Mouse (Mus musculus) heart, embryonic 11.5 days (tissue): Measurements from ENCODE around the gene Gm10272. TPM values are rescaled to one million over a fixed set of nuclear protein-coding genes. Genes with fewer than 3 reads are reported as not detected.
"Not testable (repeated sequence)": the region's sequence is repeated elsewhere in the genome, so short reads cannot be mapped to it uniquely, and the experiment has no call there.

ENCODE experiments used
- ATAC-seq: fragments of 200-750 bp; cut with Nextera tagmentation; replicated peaks from 2 replicates; pipeline ENCODE4 v1.8.0; 2017; ENCODE audit warnings: moderate library complexity; ENCODE audit not compliant: insufficient number of reproducible peaks, low FRiP score, low TSS enrichment
- H3K27ac ChIP-seq: fragments of 300-500 bp; sonication (generic); 2 replicates; pipeline ENCODE4 v1.5.1; 2014; ENCODE audit warnings: mild to moderate bottlenecking, low read depth, low read length
- H3K27me3 ChIP-seq: fragments of 300-500 bp; sonication (generic); 2 replicates; pipeline ENCODE4 v1.6.1; 2014; ENCODE audit warnings: mild to moderate bottlenecking, low read length, mixed read lengths; ENCODE audit not compliant: control insufficient read depth, insufficient read depth
- H3K36me3 ChIP-seq: fragments of 300-500 bp; sonication (generic); 2 replicates; pipeline ENCODE4 v1.6.1; 2014; ENCODE audit warnings: mild to moderate bottlenecking, low read length, moderate library complexity, mixed read lengths; ENCODE audit not compliant: control insufficient read depth, insufficient read depth
- H3K4me1 ChIP-seq: fragments of 300-500 bp; sonication (generic); 2 replicates; pipeline ENCODE4 v1.6.1; 2014; ENCODE audit warnings: low read length; ENCODE audit not compliant: control insufficient read depth, insufficient read depth
- H3K4me2 ChIP-seq: fragments of 300-500 bp; sonication (generic); 2 replicates; pipeline ENCODE4 v1.6.1; 2014; ENCODE audit warnings: mild to moderate bottlenecking, moderate library complexity
- H3K4me3 ChIP-seq: fragments of 300-500 bp; sonication (generic); 2 replicates; pipeline ENCODE4 v1.5.1; 2014; ENCODE audit warnings: low read depth, low read length
- H3K9ac ChIP-seq: fragments of 300-500 bp; sonication (generic); 2 replicates; pipeline ENCODE4 v1.6.1; 2014; ENCODE audit warnings: mild to moderate bottlenecking, low read depth, low read length, moderate library complexity
- H3K9me3 ChIP-seq: fragments of 300-500 bp; sonication (generic); replicated peaks from 2 replicates; pipeline ENCODE4 v1.6.1; 2016; ENCODE audit warnings: low read length; ENCODE audit not compliant: control insufficient read depth
- WGBS: fragments of 180-500 bp; shearing (Covaris S2); extraction: QIAGEN DNeasy Blood & Tissue Kit; methylation state at CpG from one replicate; pipeline ENCODE4 v1.1.7; 2014; ENCODE audit not compliant: insufficient replicate concordance; 5-methylcytosine and 5-hydroxymethylcytosine counted together
- polyA plus RNA-seq: library from polyadenylated mRNA; unstranded; fragments of >200 nt; fragmentation: Nextera tagmentation; extraction: Ambion mirVana; gene quantifications from 2 replicates; pipeline ENCODE4 v1.2.1, GENCODE M21; 2014

Gene Gm10272
- polyA plus RNA-seq, 1 experiment from 2014 or later: not detected

- Histone ChIP-seq H3K4me3 (peak overlapping the region; percentile 33), H3K27me3 (peaks cover 45% of the 10 kb centered on the region), H3K9me3 (no peaks in the 10 kb centered on the region), H3K4me2 (peak overlapping the region; percentile 66), H3K27ac (no peak overlapping the region), H3K9ac (no peak overlapping the region), H3K36me3 (no peaks in the 10 kb centered on the region), H3K4me1 (peaks cover 5% of the 10 kb centered on the region)
- WGBS: under 1% methylated on average over 35 of the region's 35 CpGs
- ATAC-seq: no peak
These were observed 28.9 kb upstream of the Gm10272 start for GRCm38 (mm10) chr10:77677562-77677961.

- H3K27me3 ChIP-seq: peaks cover 56% of the 10 kb centered on the region
- no peak overlapping the region for H3K27ac ChIP-seq
- H3K4me2 ChIP-seq: no peak overlapping the region
- no peak for ATAC-seq
- H3K36me3 ChIP-seq: no peaks in the 10 kb centered on the region
- H3K9me3 ChIP-seq: no peaks in the 10 kb centered on the region
- no peak overlapping the region for H3K9ac ChIP-seq
- 72% methylated on average over 7 of the region's 7 CpGs for WGBS
- H3K4me1 ChIP-seq: no peaks in the 10 kb centered on the region; the same call in none of the 2 replicates
- H3K4me3 ChIP-seq: no peak overlapping the region
These were observed 23.4 kb upstream of the Gm10272 start for GRCm38 (mm10) chr10:77682994-77683393.

GRCm38 (mm10) chr10:77684181-77684580, 22.2 kb upstream of the Gm10272 start:
- H3K4me3 ChIP-seq: no peak overlapping the region
- H3K9me3 ChIP-seq: no peaks in the 10 kb centered on the region
- 35% methylated on average over 8 of the region's 8 CpGs for WGBS
- H3K4me2 ChIP-seq: no peak overlapping the region
- ATAC-seq: no peak
- peaks cover 58% of the 10 kb centered on the region for H3K27me3 ChIP-seq
- no peak overlapping the region for H3K27ac ChIP-seq
- no peak overlapping the region for H3K9ac ChIP-seq
- no peaks in the 10 kb centered on the region for H3K36me3 ChIP-seq
- H3K4me1 ChIP-seq: no peaks in the 10 kb centered on the region; the same call in 1 of the 2 replicates

GRCm38 (mm10) chr10:77685895-77686664, 20.3 kb upstream of the Gm10272 start, which contains the start of gene Tspear:
Gene Tspear, plus strand, starts transcription at chr10:77686569.
- Histone ChIP-seq H3K9me3 (no peaks in the 10 kb centered on the region), H3K36me3 (no peaks in the 10 kb centered on the region), H3K4me2 (peak within 1 kb of the TSS; percentile 9), H3K4me1 (no peaks in the 10 kb centered on the region; the same call in 1 of the 2 replicates), H3K27ac (no peak within 1 kb of the TSS), H3K27me3 (peaks cover 64% of the 10 kb centered on the region), H3K4me3 (no peak within 1 kb of the TSS; the same call in 1 of the 2 replicates), H3K9ac (no peak within 1 kb of the TSS)
- no peak for ATAC-seq
- whole genome bisulfite sequencing: 2% methylated on average over 22 of the region's 22 CpGs

- no peaks in the 10 kb centered on the region; the same call in 1 of the 2 replicates for H3K4me1 ChIP-seq
- no peak overlapping the region for H3K4me2 ChIP-seq
- H3K36me3 ChIP-seq: no peaks in the 10 kb centered on the region
- H3K9me3 ChIP-seq: no peaks in the 10 kb centered on the region
- no peak overlapping the region for H3K4me3 ChIP-seq
- H3K27me3 ChIP-seq: peaks cover 64% of the 10 kb centered on the region
- no peak overlapping the region for H3K27ac ChIP-seq
- WGBS: 19% methylated on average over 10 of the region's 10 CpGs
- no peak for ATAC-seq
- H3K9ac ChIP-seq: no peak overlapping the region
These were observed 19.4 kb upstream of the Gm10272 start for GRCm38 (mm10) chr10:77687021-77687420.

- 55% methylated on average over 3 of the region's 3 CpGs for WGBS
- not testable (repeated sequence) for H3K4me1 ChIP-seq, H3K4me2 ChIP-seq, H3K4me3 ChIP-seq, H3K9ac ChIP-seq, H3K27ac ChIP-seq, ATAC-seq, H3K36me3 ChIP-seq, H3K9me3 ChIP-seq
- peaks cover 44% of the 10 kb centered on the region for H3K27me3 ChIP-seq
These were observed 16.0 kb upstream of the Gm10272 start, which contains the start of gene Gm19402 for GRCm38 (mm10) chr10:77690356-77690807. Gene Gm19402, minus strand, starts transcription at chr10:77690757.

- H3K27ac ChIP-seq: no peak within 1 kb of the TSS
- H3K9ac ChIP-seq: no peak within 1 kb of the TSS
- no peak within 1 kb of the TSS for H3K4me2 ChIP-seq
- H3K36me3 ChIP-seq: no peaks in the 10 kb centered on the region
- 24% methylated on average over 4 of the region's 4 CpGs for WGBS
- H3K4me1 ChIP-seq: no peaks in the 10 kb centered on the region
- H3K4me3 ChIP-seq: no peak within 1 kb of the TSS
- H3K27me3 ChIP-seq: no peaks in the 10 kb centered on the region
- no peak for ATAC-seq
- H3K9me3 ChIP-seq: no peaks in the 10 kb centered on the region
These were observed 9.3 kb upstream of the Gm10272 start, which contains the start of gene Gm9508 for GRCm38 (mm10) chr10:77697133-77697532. Gene Gm9508, minus strand, starts transcription at chr10:77697233.

- Histone ChIP-seq H3K4me2 (no peak overlapping the region), H3K4me3 (no peak overlapping the region), H3K27me3 (no peaks in the 10 kb centered on the region), H3K4me1 (no peaks in the 10 kb centered on the region), H3K36me3 (no peaks in the 10 kb centered on the region), H3K9me3 (no peaks in the 10 kb centered on the region), H3K27ac (no peak overlapping the region), H3K9ac (no peak overlapping the region)
- no peak for ATAC-seq
- 75% methylated on average over 3 of the region's 3 CpGs for WGBS
These were observed 3.4 kb downstream of the Gm10272 start for GRCm38 (mm10) chr10:77709831-77710230.

- H3K27me3 ChIP-seq, H3K27ac ChIP-seq, H3K4me3 ChIP-seq, H3K4me2 ChIP-seq, H3K9ac ChIP-seq, H3K9me3 ChIP-seq, H3K36me3 ChIP-seq, ATAC-seq, H3K4me1 ChIP-seq: not testable (repeated sequence)
These were observed 4.7 kb downstream of the Gm10272 start, which contains the start of gene Gm10024 for GRCm38 (mm10) chr10:77711157-77711556. Gene Gm10024, plus strand, starts transcription at chr10:77711457.
